Mouse (Mus musculus): ENCODE data around the gene Spdl1.

Spdl1 gene

DNA sequence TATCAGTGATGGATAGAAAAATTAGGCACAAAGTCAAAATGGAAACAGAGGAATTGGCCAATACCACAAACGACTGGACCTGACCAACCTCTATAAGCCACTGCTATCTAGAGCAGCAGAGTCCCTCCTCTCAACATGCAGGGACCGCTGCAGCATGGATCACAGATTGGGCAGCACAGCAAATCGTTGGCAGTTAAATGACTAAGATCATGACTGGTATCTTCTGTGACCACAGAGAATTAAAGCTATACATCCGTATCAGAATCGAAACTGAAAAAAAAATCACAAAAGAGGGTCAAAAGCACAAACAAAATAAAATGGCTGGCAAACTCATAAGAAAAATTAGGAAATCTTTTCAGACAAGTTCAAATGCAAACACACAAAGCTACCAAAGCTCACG lies 71.3 kb downstream of the Spdl1 start:
- no peak for DNase-seq (ENCODE audit: extremely low spot score, low read depth, low spot score)

DNA sequence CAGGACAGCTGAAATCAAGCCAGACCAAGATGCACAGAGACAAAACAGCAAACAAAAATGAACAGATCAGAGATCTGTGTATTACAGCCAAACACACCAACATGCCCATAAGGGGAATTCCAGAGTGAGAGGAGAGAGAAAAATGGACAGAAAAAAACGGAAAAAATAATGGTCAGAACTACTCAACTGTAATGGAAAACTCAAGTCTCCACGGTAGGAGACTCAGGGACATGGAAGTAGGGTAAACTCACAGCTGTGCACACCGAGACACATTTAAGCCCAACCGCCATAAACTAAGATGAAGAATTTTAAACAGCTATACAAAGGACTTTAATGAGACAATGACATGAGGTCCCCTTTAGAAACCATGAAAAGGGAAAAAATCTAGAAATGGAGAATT lies 73.9 kb downstream of the Spdl1 start:
- DNase-seq (ENCODE audit: extremely low spot score, low read depth, low spot score) = no peak

Data from hindlimb bud, embryonic 11.5 days (tissue).